Mouse (Mus musculus): ENCODE data around the gene Poldip2. TPM values are rescaled to one million over a fixed set of nuclear protein-coding genes. Genes with fewer than 3 reads are reported as not detected.

Poldip2 gene
- polyA plus RNA-seq, 1 experiment, result 43.6 TPM

DNA sequence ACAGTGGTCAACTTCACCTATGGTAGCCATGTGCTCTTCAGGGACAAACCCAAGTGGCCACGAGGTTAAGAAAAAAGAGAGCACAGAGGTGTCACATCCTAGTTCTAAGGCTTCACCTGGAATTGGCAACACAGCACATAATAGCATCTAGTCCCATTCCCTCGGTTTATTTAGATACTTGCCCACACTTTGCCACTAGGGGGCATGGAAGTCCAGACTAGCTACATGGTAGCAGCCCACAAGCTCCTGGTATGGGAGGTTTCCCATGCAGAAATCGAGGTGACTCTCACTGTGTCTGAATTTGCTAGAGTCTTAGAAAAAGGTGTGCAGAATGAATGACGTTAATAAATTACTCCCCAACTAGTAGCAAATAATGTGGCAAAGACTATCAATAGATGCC, 48.5 kb downstream of the Poldip2 start:
- Histone ChIP-seq H3K4me3 (ENCODE audit: control insufficient read depth, insufficient read depth, low read length) (no peak overlapping the region), H3K27me3 (ENCODE audit: control insufficient read depth, insufficient read depth, low read length) (no peaks in the 10 kb centered on the region), H3K36me3 (ENCODE audit: control insufficient read depth, insufficient read depth, low read length) (no peaks in the 10 kb centered on the region), H3K4me1 (replicated peaks; ENCODE audit: control insufficient read depth, insufficient read depth, low read length) (no peaks in the 10 kb centered on the region), H3K27ac (ENCODE audit: control insufficient read depth, insufficient read depth, low read length) (no peak overlapping the region)
- TF ChIP-seq CTCF (IDR thresholded peaks at IDR 0.05; ENCODE audit: borderline replicate concordance, control insufficient read depth, extremely low read depth, insufficient read depth, low read length, poor library complexity) (no peak), POLR2A (IDR thresholded peaks at IDR 0.05; ENCODE audit: control insufficient read depth, extremely low read depth, insufficient read depth, low read length, poor library complexity) (no peak)
- WGBS, result 14% methylated on average over 4 of the region's 4 CpGs
- peak; percentile 71 for DNase-seq

DNA sequence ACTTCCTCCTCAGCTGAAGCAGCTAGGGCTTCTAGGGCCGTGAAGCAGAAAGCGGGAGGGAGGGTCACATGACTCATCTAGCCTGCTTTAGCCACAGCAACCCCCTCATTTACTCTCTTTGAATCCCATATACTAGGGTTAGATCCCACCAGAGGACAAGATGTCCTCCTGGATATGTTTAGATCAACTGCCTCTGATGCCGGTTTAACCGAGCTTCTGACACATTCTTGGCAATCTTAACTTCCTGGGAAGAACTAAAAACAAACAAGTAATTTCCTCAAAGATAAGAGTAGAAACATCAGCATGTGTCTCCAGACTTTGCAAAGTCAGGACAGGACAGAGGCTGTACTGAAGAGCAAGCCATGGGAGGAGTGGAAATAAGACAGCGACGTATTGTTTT, 54.8 kb downstream of the Poldip2 start:
- Histone ChIP-seq H3K4me3 (ENCODE audit: control insufficient read depth, insufficient read depth, low read length) (no peak overlapping the region), H3K27me3 (ENCODE audit: control insufficient read depth, insufficient read depth, low read length) (no peaks in the 10 kb centered on the region), H3K27ac (ENCODE audit: control insufficient read depth, insufficient read depth, low read length) (no peak overlapping the region), H3K36me3 (ENCODE audit: control insufficient read depth, insufficient read depth, low read length) (peaks cover 9% of the 10 kb centered on the region), H3K4me1 (replicated peaks; ENCODE audit: control insufficient read depth, insufficient read depth, low read length) (no peaks in the 10 kb centered on the region)
- 80% methylated on average over 6 of the region's 6 CpGs for WGBS
- TF ChIP-seq POLR2A (IDR thresholded peaks at IDR 0.05; ENCODE audit: control insufficient read depth, extremely low read depth, insufficient read depth, low read length, poor library complexity), result no peak
- DNase-seq, result no peak

DNA sequence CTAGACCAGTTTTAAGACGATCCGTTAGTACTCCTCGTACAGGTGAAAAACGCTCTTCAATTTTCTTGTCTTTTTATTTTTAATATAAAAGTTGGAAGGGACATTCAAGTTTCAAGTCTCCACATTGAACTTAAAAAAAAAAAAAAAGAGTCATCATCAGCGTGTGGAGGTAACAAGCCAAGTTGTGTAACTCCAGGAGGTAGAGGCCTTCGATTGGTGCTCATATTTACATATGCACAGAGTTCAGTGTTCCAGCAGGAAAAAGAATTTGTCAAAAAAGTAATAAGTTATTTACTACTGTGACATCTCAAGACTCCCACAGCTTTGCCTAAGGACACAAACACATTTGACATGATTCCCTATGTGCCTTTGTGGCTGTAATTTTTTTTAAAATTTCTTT, 55.6 kb downstream of the Poldip2 start:
- H3K4me1 ChIP-seq (replicated peaks; ENCODE audit: control insufficient read depth, insufficient read depth, low read length), result no peaks in the 10 kb centered on the region
- WGBS, result 96% methylated on average over 6 of the region's 6 CpGs

DNA sequence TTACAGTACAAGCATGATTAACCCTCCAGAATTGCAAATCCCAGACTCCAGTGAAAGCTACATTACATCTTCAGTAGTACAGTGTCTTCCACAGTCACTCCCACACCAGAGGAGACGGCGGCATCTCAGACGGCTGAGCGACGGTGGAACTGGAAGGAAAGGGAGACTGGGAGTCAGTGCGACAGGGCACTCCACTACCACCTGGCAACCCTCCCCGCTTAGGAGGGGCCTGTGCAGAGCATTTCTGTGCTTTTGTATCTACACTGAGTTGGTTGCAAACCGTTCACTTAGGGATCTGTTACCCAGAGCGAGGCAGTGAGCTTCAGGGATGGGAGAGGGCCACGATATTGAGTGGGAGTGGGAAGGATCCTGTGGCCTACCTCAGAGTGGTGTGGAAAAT, 56.8 kb downstream of the Poldip2 start:
- H3K36me3 ChIP-seq (ENCODE audit: control insufficient read depth, insufficient read depth, low read length), result peaks cover 11% of the 10 kb centered on the region
- TF ChIP-seq POLR2A (IDR thresholded peaks at IDR 0.05; ENCODE audit: control insufficient read depth, extremely low read depth, insufficient read depth, low read length, poor library complexity) (no peak), CTCF (IDR thresholded peaks at IDR 0.05; ENCODE audit: borderline replicate concordance, control insufficient read depth, extremely low read depth, insufficient read depth, low read length, poor library complexity) (no peak)
- H3K4me1 ChIP-seq (replicated peaks; ENCODE audit: control insufficient read depth, insufficient read depth, low read length), result no peaks in the 10 kb centered on the region
- no peak overlapping the region for H3K27ac ChIP-seq (ENCODE audit: control insufficient read depth, insufficient read depth, low read length)
- WGBS, result 98% methylated on average over 10 of the region's 10 CpGs
- H3K4me3 ChIP-seq (ENCODE audit: control insufficient read depth, insufficient read depth, low read length), result no peak overlapping the region
- H3K27me3 ChIP-seq (ENCODE audit: control insufficient read depth, insufficient read depth, low read length), result no peaks in the 10 kb centered on the region
- no peak for DNase-seq

More for the DNA sequence above, 55.6 kb downstream of the Poldip2 start:
- H3K4me3 ChIP-seq (ENCODE audit: control insufficient read depth, insufficient read depth, low read length), result no peak overlapping the region
- no peak overlapping the region for H3K27ac ChIP-seq (ENCODE audit: control insufficient read depth, insufficient read depth, low read length)
- no peak for DNase-seq
- H3K27me3 ChIP-seq (ENCODE audit: control insufficient read depth, insufficient read depth, low read length), result no peaks in the 10 kb centered on the region
- TF ChIP-seq POLR2A (IDR thresholded peaks at IDR 0.05; ENCODE audit: control insufficient read depth, extremely low read depth, insufficient read depth, low read length, poor library complexity) (no peak), CTCF (IDR thresholded peaks at IDR 0.05; ENCODE audit: borderline replicate concordance, control insufficient read depth, extremely low read depth, insufficient read depth, low read length, poor library complexity) (no peak)
- peaks cover 10% of the 10 kb centered on the region for H3K36me3 ChIP-seq (ENCODE audit: control insufficient read depth, insufficient read depth, low read length)

DNA sequence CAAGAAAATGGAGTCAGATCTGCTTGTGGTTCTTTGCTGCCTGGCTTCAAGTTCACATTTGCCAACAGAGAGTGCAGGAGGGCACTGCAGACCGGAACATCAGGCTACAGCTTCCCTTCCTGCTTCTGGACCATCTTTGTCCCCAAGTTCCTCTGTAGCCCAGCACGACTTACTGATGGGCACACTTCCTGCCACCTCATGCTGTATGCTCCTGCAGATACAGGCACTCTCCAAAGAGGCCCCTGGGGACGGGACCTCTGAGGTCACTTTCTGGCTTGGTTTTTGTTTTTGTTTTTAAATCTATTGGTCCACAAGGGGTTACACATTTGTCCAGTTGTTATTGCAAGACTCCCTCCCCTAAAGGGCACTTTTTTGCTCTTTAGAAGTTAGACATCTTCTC, 57.8 kb downstream of the Poldip2 start:
- Histone ChIP-seq H3K27me3 (ENCODE audit: control insufficient read depth, insufficient read depth, low read length) (no peaks in the 10 kb centered on the region), H3K36me3 (ENCODE audit: control insufficient read depth, insufficient read depth, low read length) (peaks cover 13% of the 10 kb centered on the region), H3K4me3 (ENCODE audit: control insufficient read depth, insufficient read depth, low read length) (no peak overlapping the region), H3K4me1 (replicated peaks; ENCODE audit: control insufficient read depth, insufficient read depth, low read length) (no peaks in the 10 kb centered on the region), H3K27ac (ENCODE audit: control insufficient read depth, insufficient read depth, low read length) (no peak overlapping the region)
- no peak for DNase-seq
- no peak for TF ChIP-seq POLR2A (IDR thresholded peaks at IDR 0.05; ENCODE audit: control insufficient read depth, extremely low read depth, insufficient read depth, low read length, poor library complexity)
- no peak for TF ChIP-seq CTCF (IDR thresholded peaks at IDR 0.05; ENCODE audit: borderline replicate concordance, control insufficient read depth, extremely low read depth, insufficient read depth, low read length, poor library complexity)
- 80% methylated on average over 3 of the region's 3 CpGs for WGBS

DNA sequence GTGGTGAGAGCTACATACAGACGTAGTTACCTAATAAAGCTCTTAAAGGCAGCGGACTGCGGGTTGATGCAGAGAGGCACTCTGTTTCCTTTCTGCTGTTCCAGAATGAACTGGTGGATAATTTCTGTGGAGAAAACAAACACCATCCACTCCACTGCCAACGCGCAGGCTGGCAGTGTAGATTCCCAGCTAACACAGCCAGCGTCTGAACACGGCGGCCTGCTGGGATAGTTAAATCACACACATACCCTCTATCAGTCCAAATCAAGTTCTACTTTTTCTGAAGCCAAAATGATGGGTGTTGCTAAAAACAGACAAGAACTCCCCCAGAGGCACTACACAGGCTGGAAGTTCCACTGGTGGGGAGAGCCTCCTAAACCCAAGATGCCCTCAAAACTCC, 59.4 kb downstream of the Poldip2 start:
- 98% methylated on average over 8 of the region's 8 CpGs for WGBS
- Histone ChIP-seq H3K27ac (ENCODE audit: control insufficient read depth, insufficient read depth, low read length) (no peak overlapping the region), H3K27me3 (ENCODE audit: control insufficient read depth, insufficient read depth, low read length) (no peaks in the 10 kb centered on the region), H3K4me1 (replicated peaks; ENCODE audit: control insufficient read depth, insufficient read depth, low read length) (no peaks in the 10 kb centered on the region), H3K4me3 (ENCODE audit: control insufficient read depth, insufficient read depth, low read length) (no peak overlapping the region), H3K36me3 (ENCODE audit: control insufficient read depth, insufficient read depth, low read length) (peaks cover 13% of the 10 kb centered on the region)
- TF ChIP-seq POLR2A (IDR thresholded peaks at IDR 0.05; ENCODE audit: control insufficient read depth, extremely low read depth, insufficient read depth, low read length, poor library complexity), result no peak
- no peak for TF ChIP-seq CTCF (IDR thresholded peaks at IDR 0.05; ENCODE audit: borderline replicate concordance, control insufficient read depth, extremely low read depth, insufficient read depth, low read length, poor library complexity)
- DNase-seq, result no peak

DNA sequence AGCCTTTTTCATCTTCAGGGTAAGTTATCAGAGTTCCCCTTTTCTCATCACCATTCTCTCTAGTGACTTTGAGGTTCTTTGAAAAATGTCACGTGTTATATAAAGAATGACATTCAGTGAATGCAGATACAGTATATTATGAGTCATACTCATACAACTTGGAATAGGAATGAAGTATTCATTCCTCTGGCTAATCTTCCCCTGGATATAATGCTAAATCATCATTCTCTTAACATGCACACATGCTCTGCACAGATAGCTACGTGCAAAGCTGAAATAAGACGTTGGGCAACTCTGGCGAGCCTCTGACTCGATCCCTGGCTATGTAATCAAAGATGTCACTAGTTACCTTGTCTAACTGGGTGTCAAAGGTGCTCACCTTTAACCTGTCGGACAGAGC, 59.9 kb downstream of the Poldip2 start:
- Histone ChIP-seq H3K27ac (ENCODE audit: control insufficient read depth, insufficient read depth, low read length) (no peak overlapping the region), H3K27me3 (ENCODE audit: control insufficient read depth, insufficient read depth, low read length) (no peaks in the 10 kb centered on the region), H3K36me3 (ENCODE audit: control insufficient read depth, insufficient read depth, low read length) (peaks cover 13% of the 10 kb centered on the region), H3K4me3 (ENCODE audit: control insufficient read depth, insufficient read depth, low read length) (no peak overlapping the region), H3K4me1 (replicated peaks; ENCODE audit: control insufficient read depth, insufficient read depth, low read length) (no peaks in the 10 kb centered on the region)
- no peak for TF ChIP-seq CTCF (IDR thresholded peaks at IDR 0.05; ENCODE audit: borderline replicate concordance, control insufficient read depth, extremely low read depth, insufficient read depth, low read length, poor library complexity)
- TF ChIP-seq POLR2A (IDR thresholded peaks at IDR 0.05; ENCODE audit: control insufficient read depth, extremely low read depth, insufficient read depth, low read length, poor library complexity), result no peak
- DNase-seq, result no peak
- 89% methylated on average over 6 of the region's 6 CpGs for whole genome bisulfite sequencing

Other genes starting within 250 kb of the Poldip2 start
- gene BC030499, start 221.4 kb upstream of the Poldip2 start, polyA plus RNA-seq (2012; rRNA removed), result 0.32 and 0.38 TPM in 2 replicates
- 46.1 and 52.7 TPM in 2 replicates for gene Spag5, start 210.7 kb upstream of the Poldip2 start, polyA plus RNA-seq (2012; rRNA removed)
- gene Aldoc, start 189.2 kb upstream of the Poldip2 start, polyA plus RNA-seq (2012; rRNA removed), result 2.4 and 3.0 TPM in 2 replicates
- gene Pigs, start 183.8 kb upstream of the Poldip2 start, polyA plus RNA-seq (2012; rRNA removed), result 88.3 and 95.0 TPM in 2 replicates
- 31.1 and 42.0 TPM in 2 replicates for gene Unc119, start 168.7 kb upstream of the Poldip2 start, polyA plus RNA-seq (2012; rRNA removed)
- gene Foxn1, start 125.6 kb upstream of the Poldip2 start, polyA plus RNA-seq (2012; rRNA removed), result 27.0 and 31.3 TPM in 2 replicates
- gene Slc13a2, start 90.0 kb upstream of the Poldip2 start, polyA plus RNA-seq (2012; rRNA removed), result 0.61 and 0.68 TPM in 2 replicates
- 8.3 and 11.2 TPM in 2 replicates for gene Slc46a1, start 46.5 kb upstream of the Poldip2 start, polyA plus RNA-seq (2012; rRNA removed)
- 0.62 and 0.97 TPM in 2 replicates for gene Sarm1, start 14.4 kb upstream of the Poldip2 start, polyA plus RNA-seq (2012; rRNA removed)
- 5.5 and 8.9 TPM in 2 replicates for gene Vtn, start 13.1 kb upstream of the Poldip2 start, polyA plus RNA-seq (2012; rRNA removed)
- gene Sebox, start 8.7 kb upstream of the Poldip2 start, polyA plus RNA-seq (2012; rRNA removed), result 0.09 and 0.13 TPM in 2 replicates
- 13.5 and 17.3 TPM in 2 replicates for gene Tmem199, start within 50 bp of the Poldip2 start, polyA plus RNA-seq (2012; rRNA removed)
- gene Tnfaip1, start 24.1 kb downstream of the Poldip2 start, polyA plus RNA-seq (2012; rRNA removed), result 13.4 and 14.3 TPM in 2 replicates
- 58.4 and 60.7 TPM in 2 replicates for gene Ift20, start 24.2 kb downstream of the Poldip2 start, polyA plus RNA-seq (2012; rRNA removed)
- gene Tmem97, start 38.6 kb downstream of the Poldip2 start, polyA plus RNA-seq (2012; rRNA removed), result 20.6 and 21.6 TPM in 2 replicates
- 46.7 and 52.6 TPM in 2 replicates for gene Nlk, start 185.2 kb downstream of the Poldip2 start, polyA plus RNA-seq (2012; rRNA removed)
- gene Ccnq, start 239.5 kb downstream of the Poldip2 start, polyA plus RNA-seq (2012; rRNA removed), result 75.6 and 78.7 TPM in 2 replicates

Data from thymus, adult 2 months (tissue).